Mouse (Mus musculus) olfactory bulb, adult 2 months (tissue): ENCODE measurements around the gene Gm6588. TPM values are rescaled to one million over a fixed set of nuclear protein-coding genes. Genes with fewer than 3 reads are reported as not detected.

Experiments used
- H3K27ac ChIP-seq: fragments of 200-500 bp; 2 replicates; pipeline ENCODE4 v1.5.1; 2012; ENCODE audit warnings: low read depth, low read length; ENCODE audit not compliant: insufficient read depth
- H3K4me1 ChIP-seq: fragments of 200-500 bp; 2 replicates; pipeline ENCODE4 v1.6.1; 2012; ENCODE audit warnings: low read length; ENCODE audit not compliant: control insufficient read depth, insufficient read depth
- H3K4me3 ChIP-seq: fragments of 200-500 bp; 2 replicates; pipeline ENCODE4 v1.5.1; 2012; ENCODE audit warnings: mild to moderate bottlenecking, low read depth, low read length, moderate library complexity; ENCODE audit not compliant: insufficient read depth
- CTCF ChIP-seq: fragments of 200-500 bp; IDR thresholded peaks from 2 replicates; pipeline ENCODE4 v1.5.1; 2012; ENCODE audit warnings: low read depth, mild to moderate bottlenecking, low read length, moderate library complexity; ENCODE audit not compliant: insufficient read depth
- POLR2A ChIP-seq: fragments of 200-500 bp; IDR thresholded peaks from 2 replicates; pipeline ENCODE4 v1.6.1; 2012; ENCODE audit warnings: mild to moderate bottlenecking, low read depth, low read length, moderate library complexity; ENCODE audit not compliant: insufficient read depth
- WGBS: fragments of 180-500 bp; shearing (Covaris S2); methylation state at CpG from one replicate; pipeline ENCODE4 v1.1.7; 2018; 5-methylcytosine and 5-hydroxymethylcytosine counted together
- polyA plus RNA-seq: library from polyadenylated mRNA; stranded (reverse); fragments of >200 nt; gene quantifications from 2 replicates; pipeline ENCODE4 v1.2.4, GENCODE M21; 2012; ENCODE audit warnings: low replicate concordance; ENCODE audit not compliant: missing spikeins, insufficient read depth, insufficient read length

The Gm6588 gene
- polyA plus RNA-seq, 1 experiment = not detected

DNA sequence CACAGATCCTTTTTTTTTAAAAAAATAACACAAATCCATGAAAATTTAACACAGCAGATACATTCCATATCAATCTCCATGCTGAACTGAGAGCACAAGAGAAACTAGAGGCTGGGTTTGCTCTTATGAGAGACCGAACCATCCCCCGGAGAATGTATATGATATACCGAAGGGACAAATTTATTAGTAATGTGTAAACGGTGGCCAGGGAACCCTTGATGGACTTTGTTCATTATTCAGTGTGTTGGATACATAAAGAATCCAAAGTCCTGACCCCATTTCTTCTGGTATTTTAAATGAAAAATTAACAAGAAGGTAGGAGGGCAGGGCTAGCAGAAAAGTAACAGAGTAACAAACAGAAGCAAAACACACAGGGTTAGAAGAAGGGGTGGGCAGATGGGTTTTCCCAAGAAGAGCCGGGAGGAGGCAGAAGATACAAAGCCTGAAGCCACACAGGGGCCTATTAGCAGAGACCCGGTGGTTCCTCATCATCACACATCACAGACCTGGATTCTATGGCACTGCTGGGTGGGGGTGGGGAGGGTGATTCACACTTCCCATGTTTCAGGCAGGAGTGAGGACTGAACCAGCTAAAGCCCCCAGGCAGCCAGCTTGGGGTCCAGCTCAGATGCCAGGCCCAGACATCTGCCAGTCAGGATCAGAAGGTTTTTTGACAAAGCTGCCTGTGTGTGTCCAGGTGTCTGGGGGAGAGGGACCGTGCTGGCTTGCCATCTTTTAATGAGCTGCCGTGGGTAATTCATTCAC is 50.9 kb downstream of the Gm6588 start:
- 55% methylated on average over 8 of the region's 8 CpGs for WGBS
- no peak for TF ChIP-seq CTCF
- TF ChIP-seq POLR2A = no peak

More for the DNA sequence above, 50.9 kb downstream of the Gm6588 start:
- Histone ChIP-seq H3K27ac (no peak overlapping the region), H3K4me1 (peaks cover 19% of the 10 kb centered on the region), H3K4me3 (no peak overlapping the region)

Other genes starting within 250 kb of the Gm6588 start
- gene Cryba4, start 196.9 kb upstream of the Gm6588 start, polyA plus RNA-seq = not detected in 2 replicates
- not detected in 2 replicates for gene Crybb1, start 193.6 kb upstream of the Gm6588 start, polyA plus RNA-seq
- gene Tpst2, start 172.7 kb upstream of the Gm6588 start, polyA plus RNA-seq = not detected in 2 replicates
- not detected in 2 replicates for gene Tfip11, start 123.1 kb upstream of the Gm6588 start, polyA plus RNA-seq
- gene Srrd, start 106.4 kb upstream of the Gm6588 start, polyA plus RNA-seq = not detected in 2 replicates
- not detected in 2 replicates for gene Hps4, start 106.3 kb upstream of the Gm6588 start, polyA plus RNA-seq
- not detected in 2 replicates for gene Gm6583, start 93.4 kb upstream of the Gm6588 start, polyA plus RNA-seq
- gene Asphd2, start 54.6 kb upstream of the Gm6588 start, polyA plus RNA-seq = not detected in 2 replicates
- gene Sez6l, start 127.8 kb downstream of the Gm6588 start, polyA plus RNA-seq = 99.7 TPM in 1 of 2 replicates, not detected in the other